ENCODE assay signal across 25 mouse cellular contexts in genomic region chr11:8007801-8008200, GRCm38 (mm10).
A peak's percentile ranks its signal among the peaks of the same experiment; 100 is the strongest.
DNase-seq lines count a peak whose midpoint lies in the region; ATAC-seq and TF ChIP-seq lines count a peak whose summit lies in the region.
"Had no signal": no experiment of that assay in that cellular context is flagged by ENCODE, and none has a peak within 500 bp of the region (broad histone marks: within the 10 kb centered on the region; RNA-seq: fewer than 3 reads in every experiment).

No protein-coding gene starts in this region.

- no peaks in the 10 kb centered on the region for H3K36me3 ChIP-seq in forebrain, embryonic 14.5 days (ENCODE audit: control insufficient read depth, insufficient read depth, low read length)
- no peaks in the 10 kb centered on the region for H3K36me3 ChIP-seq in forebrain, embryonic 10.5 days (replicated peaks)
- H3K36me3 ChIP-seq in testis, adult 2 months (ENCODE audit: control insufficient read depth, insufficient read depth, low read length) = no peaks in the 10 kb centered on the region
- H3K36me3 ChIP-seq: embryonic facial prominence, embryonic 12.5 days; hindbrain, embryonic 10.5 days; intestine, embryonic 15.5 days; midbrain, embryonic 12.5 days had no signal

- no peak overlapping the region for H3K9ac ChIP-seq in forebrain, embryonic 14.5 days (ENCODE audit: low read length)
- H3K9ac ChIP-seq: embryonic facial prominence, embryonic 12.5 days; intestine, embryonic 15.5 days; liver, embryonic 14.5 days; midbrain, embryonic 12.5 days had no signal

- no peaks in the 10 kb centered on the region for H3K4me1 ChIP-seq in forebrain, embryonic 14.5 days (ENCODE audit: control insufficient read depth, insufficient read depth, low read length)
- H3K4me1 ChIP-seq in forebrain, embryonic 10.5 days = no peaks in the 10 kb centered on the region
- H3K4me1 ChIP-seq in testis, adult 2 months (ENCODE audit: control insufficient read depth, insufficient read depth, low read length) = no peaks in the 10 kb centered on the region
- H3K4me1 ChIP-seq: embryonic facial prominence, embryonic 12.5 days; hindbrain, embryonic 10.5 days; intestine, embryonic 15.5 days; midbrain, embryonic 12.5 days had no signal

- H3K4me2 ChIP-seq in forebrain, embryonic 14.5 days (ENCODE audit: low read length) = no peak overlapping the region
- H3K4me2 ChIP-seq: embryonic facial prominence, embryonic 12.5 days; intestine, embryonic 15.5 days; midbrain, embryonic 12.5 days had no signal

- ATAC-seq in forebrain, embryonic 14.5 days = no peak
- ATAC-seq: activated CD4-positive, CD25-positive, alpha-beta regulatory T cell, adult 4 months; hindbrain, embryonic 16.5 days; intestine, embryonic 15.5 days had no signal

- H3K27me3 ChIP-seq in forebrain, embryonic 14.5 days (replicated peaks; ENCODE audit: control insufficient read depth, insufficient read depth, low read length) = no peaks in the 10 kb centered on the region
- H3K27me3 ChIP-seq in forebrain, embryonic 10.5 days (ENCODE audit: poor library complexity, severe bottlenecking) = no peaks in the 10 kb centered on the region
- H3K27me3 ChIP-seq in testis, adult 2 months (ENCODE audit: control insufficient read depth, insufficient read depth, low read length) = no peaks in the 10 kb centered on the region
- H3K27me3 ChIP-seq: embryonic facial prominence, embryonic 12.5 days; intestine, embryonic 15.5 days; midbrain, embryonic 12.5 days had no signal

- no peak for TF ChIP-seq POLR2A in testis, adult 2 months (IDR thresholded peaks at IDR 0.05; ENCODE audit: control insufficient read depth, low read depth, low read length)

- DNase-seq in forebrain, embryonic 14.5 days (ENCODE audit: low spot score) = peak; percentile 24
- no peak for DNase-seq in forebrain, embryonic 10.5 days (ENCODE audit: extremely low spot score, low spot score)
- DNase-seq in kidney, postnatal 4 days = peak; percentile 1 to 4
- no peak for DNase-seq in kidney, postnatal 14 days
- no peak for DNase-seq in testis, postnatal 14 days (ENCODE audit: low spot score)
- no peak for DNase-seq in urinary bladder, adult 2 months (ENCODE audit: low spot score)
- DNase-seq: adrenal gland, adult 2 months; B cell, adult 2 months; cerebellum, adult 11 months; embryo, embryonic 11 days; gastrocnemius, postnatal 10 days; kidney, adult 8-10 months; layer of hippocampus, postnatal 36 days; liver; lung, adult 2 months; lung, postnatal 14 days; thymus, postnatal 14 days had no signal

- WGBS in forebrain, embryonic 14.5 days = 35% methylated on average over 1 of the region's 1 CpGs
- WGBS in forebrain, embryonic 10.5 days = 93% methylated on average over 1 of the region's 1 CpGs

- H3K4me3 ChIP-seq in forebrain, embryonic 14.5 days (ENCODE audit: low read depth, low read length) = no peak overlapping the region
- H3K4me3 ChIP-seq in forebrain, embryonic 10.5 days = no peak overlapping the region
- peak overlapping the region; percentile 20; the same call in 1 of the 2 replicates for H3K4me3 ChIP-seq in testis, adult 2 months (ENCODE audit: control insufficient read depth, low read depth, low read length)
- H3K4me3 ChIP-seq: embryonic facial prominence, embryonic 12.5 days; hindbrain, embryonic 10.5 days; intestine, embryonic 15.5 days; midbrain, embryonic 12.5 days had no signal

- TF ChIP-seq CTCF in testis, adult 2 months (IDR thresholded peaks at IDR 0.05; ENCODE audit: control insufficient read depth, insufficient read depth, insufficient replicate concordance, low read depth, low read length) = no peak

- H3K9me3 ChIP-seq in forebrain, embryonic 14.5 days (replicated peaks; ENCODE audit: control insufficient read depth, low read length) = no peaks in the 10 kb centered on the region
- H3K9me3 ChIP-seq in forebrain, embryonic 10.5 days = no peaks in the 10 kb centered on the region
- H3K9me3 ChIP-seq: embryonic facial prominence, embryonic 12.5 days; hindbrain, embryonic 10.5 days; intestine, embryonic 15.5 days; midbrain, embryonic 12.5 days had no signal

- H3K27ac ChIP-seq in forebrain, embryonic 14.5 days (ENCODE audit: low read depth, low read length) = no peak overlapping the region
- no peak overlapping the region for H3K27ac ChIP-seq in forebrain, embryonic 10.5 days
- H3K27ac ChIP-seq in testis, adult 2 months (ENCODE audit: control insufficient read depth, insufficient read depth, low read depth, low read length) = no peak overlapping the region
- H3K27ac ChIP-seq: embryonic facial prominence, embryonic 12.5 days; hindbrain, embryonic 10.5 days; intestine, embryonic 15.5 days; liver, embryonic 14.5 days; midbrain, embryonic 12.5 days had no signal

Comparison
In these comparisons a context has a peak if more than half of its experiments do, and no peak if none do; other contexts are left out.
1. DNase-seq: peak in forebrain, embryonic 14.5 days (single experiment) and kidney, postnatal 4 days (2 of 2); none in forebrain, embryonic 10.5 days (single experiment), kidney, postnatal 14 days (single experiment), testis, postnatal 14 days (single experiment) and urinary bladder, adult 2 months (single experiment).